8 mouse cellular contexts compared by ENCODE assay signal in the genomic region with DNA sequence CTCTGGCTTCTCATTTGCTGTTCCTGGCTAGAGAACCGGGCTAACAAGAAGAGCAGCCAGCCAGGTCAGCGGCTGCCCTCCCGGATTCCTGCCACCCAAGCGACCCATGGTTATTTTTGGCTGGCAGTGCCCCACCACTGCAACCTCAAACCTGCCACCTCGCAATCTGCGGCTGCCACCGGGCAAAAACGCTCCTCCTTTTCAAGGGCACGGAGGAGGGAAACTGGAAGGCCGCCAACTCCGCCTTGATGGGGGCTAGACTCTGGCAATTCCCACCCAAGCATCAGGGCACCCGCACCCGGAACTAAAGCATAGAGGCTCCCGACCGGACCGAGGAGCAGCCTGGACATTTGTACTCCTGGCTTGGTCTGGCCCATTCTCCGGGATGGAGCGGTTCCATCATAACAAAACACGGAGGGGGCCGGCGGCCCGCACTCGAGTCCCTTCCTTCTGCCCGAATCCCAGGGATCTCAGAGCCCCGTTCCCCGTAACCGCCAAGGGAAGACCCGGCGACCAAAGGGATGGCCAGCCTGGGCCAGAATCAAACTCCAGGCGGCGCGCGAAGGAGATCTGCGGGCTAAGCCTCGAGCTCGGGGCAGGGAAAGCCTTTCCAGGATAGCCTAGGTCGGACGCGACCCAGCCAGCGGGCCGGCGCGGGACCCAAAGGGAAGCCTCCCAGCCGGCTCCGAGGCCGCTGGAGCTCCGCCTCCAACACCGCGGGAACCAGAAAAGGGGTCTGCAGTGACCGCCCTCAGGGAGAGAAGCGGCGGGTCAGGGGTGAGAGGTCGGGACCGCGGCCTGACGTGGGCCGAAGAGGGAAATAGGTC. TPM values are rescaled to one million over a fixed set of nuclear protein-coding genes. Genes with fewer than 3 reads are reported as not detected.
DNase-seq lines count a peak whose midpoint lies in the region; ATAC-seq lines count a peak whose summit lies in the region.

No protein-coding gene starts in this region.

- H3K4me3 ChIP-seq in neural tube, embryonic 11.5 days (ENCODE audit: low read depth, low read length): peak overlapping the region; percentile 92
- peak overlapping the region; percentile 97 for H3K4me3 ChIP-seq in embryonic facial prominence, embryonic 14.5 days (ENCODE audit: low read depth, low read length)
- peak overlapping the region; percentile 93 for H3K4me3 ChIP-seq in limb, embryonic 13.5 days
- peak overlapping the region; percentile 92 for H3K4me3 ChIP-seq in midbrain, embryonic 14.5 days (replicated peaks; ENCODE audit: low read depth, low read length)

- H3K4me1 ChIP-seq in neural tube, embryonic 11.5 days (ENCODE audit: control insufficient read depth, insufficient read depth, low read length): peaks cover 22% of the 10 kb centered on the region
- H3K4me1 ChIP-seq in embryonic facial prominence, embryonic 14.5 days (ENCODE audit: control insufficient read depth, insufficient read depth, low read length): peaks cover 24% of the 10 kb centered on the region
- H3K4me1 ChIP-seq in limb, embryonic 13.5 days: peaks cover 37% of the 10 kb centered on the region
- peaks cover 31% of the 10 kb centered on the region for H3K4me1 ChIP-seq in midbrain, embryonic 14.5 days (ENCODE audit: control insufficient read depth, insufficient read depth, low read length)

- H3K9ac ChIP-seq in neural tube, embryonic 11.5 days (ENCODE audit: low read length): peak overlapping the region; percentile 98
- peak overlapping the region; percentile 99 for H3K9ac ChIP-seq in embryonic facial prominence, embryonic 14.5 days (ENCODE audit: low read depth, low read length)
- peak overlapping the region; percentile 97 for H3K9ac ChIP-seq in limb, embryonic 13.5 days
- peak overlapping the region; percentile 100 for H3K9ac ChIP-seq in midbrain, embryonic 14.5 days (replicated peaks; ENCODE audit: low read length)

- H3K9me3 ChIP-seq in neural tube, embryonic 11.5 days (ENCODE audit: control insufficient read depth, low read length): no peaks in the 10 kb centered on the region
- no peaks in the 10 kb centered on the region for H3K9me3 ChIP-seq in embryonic facial prominence, embryonic 14.5 days (ENCODE audit: control insufficient read depth, low read length)
- H3K9me3 ChIP-seq in limb, embryonic 13.5 days: no peaks in the 10 kb centered on the region
- H3K9me3 ChIP-seq in midbrain, embryonic 14.5 days (ENCODE audit: control insufficient read depth, low read length): no peaks in the 10 kb centered on the region

- peaks cover 10% of the 10 kb centered on the region for H3K36me3 ChIP-seq in neural tube, embryonic 11.5 days (ENCODE audit: control insufficient read depth, insufficient read depth, low read length)
- H3K36me3 ChIP-seq in embryonic facial prominence, embryonic 14.5 days (ENCODE audit: control insufficient read depth, insufficient read depth, low read length): peaks cover 22% of the 10 kb centered on the region
- peaks cover 25% of the 10 kb centered on the region for H3K36me3 ChIP-seq in limb, embryonic 13.5 days
- H3K36me3 ChIP-seq in midbrain, embryonic 14.5 days (ENCODE audit: control insufficient read depth, insufficient read depth, low read length): peaks cover 22% of the 10 kb centered on the region

- no peak for DNase-seq in neural tube, embryonic 11.5 days (ENCODE audit: low spot score)
- no peak for DNase-seq in neural tube, embryonic 10.5 days (ENCODE audit: extremely low spot score, low spot score)
- DNase-seq in embryonic facial prominence, embryonic 14.5 days (ENCODE audit: low spot score): peak; percentile 81
- DNase-seq in heart, adult 18-20 months: peak; percentile 77 to 78
- peak; percentile 84 to 88 for DNase-seq in kidney, adult 8-10 months
- DNase-seq in midbrain, embryonic 14.5 days: peak; percentile 71
- peak; percentile 88 to 95 for DNase-seq in spleen, postnatal 4 days (ENCODE audit: low spot score in 2 of 2)

- under 1% methylated on average over 56 of the region's 57 CpGs for WGBS in neural tube, embryonic 11.5 days
- WGBS in embryonic facial prominence, embryonic 14.5 days: under 1% methylated on average over 31 of the region's 57 CpGs
- under 1% methylated on average over 57 of the region's 57 CpGs for WGBS in limb, embryonic 13.5 days
- under 1% methylated on average over 57 of the region's 57 CpGs for WGBS in midbrain, embryonic 14.5 days

- H3K27ac ChIP-seq in neural tube, embryonic 11.5 days (ENCODE audit: low read depth, low read length): peak overlapping the region; percentile 99
- H3K27ac ChIP-seq in embryonic facial prominence, embryonic 14.5 days (replicated peaks; ENCODE audit: low read depth, low read length): peak overlapping the region; percentile 98
- H3K27ac ChIP-seq in limb, embryonic 13.5 days: peak overlapping the region; percentile 98
- peak overlapping the region; percentile 99 for H3K27ac ChIP-seq in midbrain, embryonic 14.5 days (replicated peaks; ENCODE audit: low read depth, low read length)

- peak overlapping the region; percentile 97 for H3K4me2 ChIP-seq in neural tube, embryonic 11.5 days (ENCODE audit: low read depth)
- H3K4me2 ChIP-seq in embryonic facial prominence, embryonic 14.5 days (ENCODE audit: low read depth, low read length): peak overlapping the region; percentile 93
- H3K4me2 ChIP-seq in limb, embryonic 13.5 days (replicated peaks): peak overlapping the region; percentile 96
- peak overlapping the region; percentile 95 for H3K4me2 ChIP-seq in midbrain, embryonic 14.5 days (ENCODE audit: low read length)

- H3K27me3 ChIP-seq in neural tube, embryonic 11.5 days (ENCODE audit: control insufficient read depth, insufficient read depth, low read length): no peaks in the 10 kb centered on the region
- no peaks in the 10 kb centered on the region for H3K27me3 ChIP-seq in embryonic facial prominence, embryonic 14.5 days (replicated peaks; ENCODE audit: control insufficient read depth, insufficient read depth, low read length)
- H3K27me3 ChIP-seq in limb, embryonic 13.5 days: no peaks in the 10 kb centered on the region
- H3K27me3 ChIP-seq in midbrain, embryonic 14.5 days (ENCODE audit: control insufficient read depth, insufficient read depth, low read length): no peaks in the 10 kb centered on the region

- ATAC-seq in neural tube, embryonic 11.5 days (ENCODE audit: insufficient read depth, low FRiP score, low TSS enrichment): peak; percentile 35
- peak; percentile 71 for ATAC-seq in embryonic facial prominence, embryonic 14.5 days (ENCODE audit: low read depth)
- ATAC-seq in limb, embryonic 13.5 days (ENCODE audit: low FRiP score, low read depth): peak; percentile 68
- ATAC-seq in midbrain, embryonic 14.5 days (ENCODE audit: low FRiP score, low TSS enrichment): peak; percentile 59

RNA-seq across cellular contexts. Expression of a gene that starts 1.3 kb away (rescaled TPM):
- 88.4 and 97.3 TPM in 2 replicates for polyA plus RNA-seq in neural tube, embryonic 11.5 days (2014; fragmentation: Nextera tagmentation; extraction: Ambion mirVana)
- 54.7 and 59.6 TPM in 2 replicates for polyA plus RNA-seq in embryonic facial prominence, embryonic 14.5 days (2014; fragmentation: Nextera tagmentation; extraction: Ambion mirVana)
- total RNA-seq in heart, adult 18-20 months (2021): 10 to 100 TPM; 21.3 to 29.0 TPM
- polyA plus RNA-seq in limb, embryonic 13.5 days (2015; fragmentation: Nextera tagmentation; extraction: Ambion mirVana): 77.3 and 82.8 TPM in 2 replicates
- polyA plus RNA-seq in midbrain, embryonic 14.5 days (2014; fragmentation: Nextera tagmentation; extraction: Ambion mirVana): 66.3 and 68.7 TPM in 2 replicates

RNA-seq across cellular contexts. Expression of a gene that starts 56.0 kb away (rescaled TPM):
- polyA plus RNA-seq in neural tube, embryonic 11.5 days (2014; fragmentation: Nextera tagmentation; extraction: Ambion mirVana): 30.2 and 31.1 TPM in 2 replicates
- 22.1 and 25.0 TPM in 2 replicates for polyA plus RNA-seq in embryonic facial prominence, embryonic 14.5 days (2014; fragmentation: Nextera tagmentation; extraction: Ambion mirVana)
- 1 to 10 TPM; 4.7 to 6.6 TPM for total RNA-seq in heart, adult 18-20 months (2021)
- 39.3 TPM in 2 replicates for polyA plus RNA-seq in limb, embryonic 13.5 days (2015; fragmentation: Nextera tagmentation; extraction: Ambion mirVana)
- polyA plus RNA-seq in midbrain, embryonic 14.5 days (2014; fragmentation: Nextera tagmentation; extraction: Ambion mirVana): 24.6 and 27.7 TPM in 2 replicates

Comparison
In these comparisons a context has a peak if more than half of its experiments do, and no peak if none do; other contexts are left out.
1. DNase-seq: peak in embryonic facial prominence, embryonic 14.5 days (single experiment), heart, adult 18-20 months (2 of 2), kidney, adult 8-10 months (2 of 2), midbrain, embryonic 14.5 days (single experiment) and spleen, postnatal 4 days (2 of 2); none in neural tube, embryonic 11.5 days (single experiment) and neural tube, embryonic 10.5 days (single experiment).
2. Peak in every context shown above with its lines, with median percentiles within 50 percentile points of each other: ATAC-seq, H3K27ac ChIP-seq, H3K4me2 ChIP-seq, H3K4me3 ChIP-seq and H3K9ac ChIP-seq.